Mouse (Mus musculus) yolk sac, embryonic 10.5 days (tissue): ENCODE results near the gene Ak6.

Experiments used
- DNase-seq: peaks from one replicate; pipeline ENCODE4 v3.0.0-alpha.2; 2017; ENCODE audit warnings: low spot score

Ak6 gene

GRCm38 (mm10) chr13:100669291-100670022 is 18.7 kb downstream of the Ak6 start, which contains the start of gene Ccdc125:
TSS of gene Ccdc125 (plus strand) at chr13:100669717.
- peak; percentile 72 for DNase-seq

GRCm38 (mm10) chr13:100670181-100670741 is 19.5 kb downstream of the Ak6 start:
- peak; percentile 51 for DNase-seq

GRCm38 (mm10) chr13:100675936-100676635 is 25.3 kb downstream of the Ak6 start:
- no peak for DNase-seq

- DNase-seq: no peak
Measured at GRCm38 (mm10) chr13:100681615-100682014, 30.8 kb downstream of the Ak6 start.

- DNase-seq: no peak
Measured at GRCm38 (mm10) chr13:100682837-100683236, 32.1 kb downstream of the Ak6 start.

GRCm38 (mm10) chr13:100684355-100684754 is 33.6 kb downstream of the Ak6 start:
- DNase-seq: no peak

GRCm38 (mm10) chr13:100687513-100687912 is 36.7 kb downstream of the Ak6 start:
- DNase-seq: no peak

GRCm38 (mm10) chr13:100697541-100697940 is 46.8 kb downstream of the Ak6 start:
- no peak for DNase-seq

GRCm38 (mm10) chr13:100698866-100699265 is 48.1 kb downstream of the Ak6 start:
- no peak for DNase-seq

- no peak for DNase-seq
Measured at GRCm38 (mm10) chr13:100703468-100703867, 52.7 kb downstream of the Ak6 start.

- no peak for DNase-seq
Measured at GRCm38 (mm10) chr13:100706206-100706605, 55.4 kb downstream of the Ak6 start.

- no peak for DNase-seq
Measured at GRCm38 (mm10) chr13:100715467-100715866, 64.7 kb downstream of the Ak6 start.
